Mouse (Mus musculus) lung, postnatal 10 days (tissue): ENCODE results near the gene Ppp2r3c.
"Not testable (repeated sequence)": the region's sequence is repeated elsewhere in the genome, so short reads cannot be mapped to it uniquely, and the experiment has no call there.

Experiments
- DNase-seq: peaks from one replicate; pipeline ENCODE4 v3.0.0; 2021

The Ppp2r3c gene

DNA sequence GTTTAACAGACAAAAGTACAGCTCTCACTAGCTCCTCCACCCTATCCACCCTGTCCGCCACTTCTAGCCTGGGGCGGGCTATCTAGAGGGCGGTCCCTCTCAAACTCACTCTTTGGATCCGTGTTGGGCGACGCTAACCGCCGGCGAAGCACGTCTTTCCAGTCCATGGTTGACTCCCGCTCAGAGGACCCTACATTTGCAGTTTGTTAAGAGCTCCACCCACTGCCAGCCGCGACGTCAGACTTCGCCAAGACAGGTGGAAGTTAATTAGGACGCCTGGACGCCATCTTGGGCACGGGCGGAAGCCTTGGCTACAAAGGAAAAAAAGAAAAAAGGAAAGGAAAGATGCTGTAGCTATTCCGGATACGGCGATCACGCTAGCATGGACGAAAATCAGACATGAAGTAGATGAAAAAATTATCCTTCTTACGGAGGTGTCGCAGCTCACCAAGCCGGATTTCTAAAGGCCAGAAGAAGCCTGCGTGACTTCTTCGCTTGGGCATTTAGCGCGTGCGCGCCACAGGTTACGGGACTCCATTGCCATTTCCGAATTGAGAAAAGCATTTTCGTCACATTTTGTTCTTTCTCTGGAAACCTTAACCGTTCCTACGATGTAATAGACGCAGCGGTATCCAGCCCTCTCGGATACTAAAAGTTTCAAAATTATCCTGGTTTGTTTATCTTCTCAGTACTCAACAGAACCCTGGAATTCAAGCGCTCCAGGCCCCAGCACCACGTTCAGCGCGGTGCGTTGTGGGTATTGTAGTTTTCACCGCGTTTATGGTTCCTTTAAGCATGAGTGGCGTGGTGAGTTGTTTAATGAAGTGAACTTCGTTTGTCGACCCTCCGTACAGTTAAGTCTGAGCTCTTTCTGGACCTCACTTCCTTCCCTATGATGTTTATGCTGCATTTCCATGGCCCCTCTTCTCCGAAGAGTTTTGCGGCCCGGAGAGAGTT lies at the start of gene Ppp2r3c:
Ppp2r3c (minus strand) TSS at position 514 of the 957 bp plus-strand sequence.
- peak; percentile 95 for DNase-seq

DNA sequence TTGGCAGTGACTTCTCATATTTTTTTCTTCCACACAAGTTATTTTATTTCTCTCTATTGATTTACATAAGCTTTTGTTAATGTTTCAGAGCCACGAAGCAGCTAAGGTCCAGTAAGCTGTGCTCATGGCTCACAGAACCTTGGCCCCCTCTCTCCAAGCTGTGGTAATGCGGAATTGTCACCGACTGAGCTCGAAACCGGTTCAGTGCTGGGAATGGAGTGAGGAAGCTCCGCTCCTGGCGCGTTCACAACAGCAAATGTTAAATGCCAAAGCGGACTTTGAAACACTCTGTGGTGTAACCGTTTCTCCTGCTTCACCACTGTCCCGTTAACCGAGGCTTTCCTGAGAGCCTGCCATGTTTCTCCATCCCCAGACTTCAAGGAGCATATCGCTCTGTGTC lies 41.8 kb upstream of the Ppp2r3c start:
- DNase-seq, result peak; percentile 29

DNA sequence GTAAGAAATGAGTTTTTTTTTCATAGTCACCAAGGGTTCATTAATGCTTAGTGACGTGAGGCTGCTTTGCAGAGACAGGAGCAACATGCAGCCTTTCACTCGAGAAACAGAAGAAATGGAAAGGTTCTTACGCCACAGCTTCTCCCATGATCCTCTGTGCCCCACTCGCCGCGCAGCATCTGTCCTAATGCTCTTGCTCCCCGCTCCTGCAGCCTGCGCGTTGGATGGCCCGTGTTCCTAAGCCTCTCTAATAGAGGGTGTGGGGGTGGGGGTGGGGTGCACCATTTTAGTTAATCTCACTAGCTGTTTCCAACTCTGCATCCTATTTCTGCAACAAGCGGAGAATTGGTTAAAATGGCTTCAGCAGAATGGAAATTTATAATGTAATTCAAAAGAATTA lies 41.2 kb upstream of the Ppp2r3c start:
- DNase-seq, result no peak

DNA sequence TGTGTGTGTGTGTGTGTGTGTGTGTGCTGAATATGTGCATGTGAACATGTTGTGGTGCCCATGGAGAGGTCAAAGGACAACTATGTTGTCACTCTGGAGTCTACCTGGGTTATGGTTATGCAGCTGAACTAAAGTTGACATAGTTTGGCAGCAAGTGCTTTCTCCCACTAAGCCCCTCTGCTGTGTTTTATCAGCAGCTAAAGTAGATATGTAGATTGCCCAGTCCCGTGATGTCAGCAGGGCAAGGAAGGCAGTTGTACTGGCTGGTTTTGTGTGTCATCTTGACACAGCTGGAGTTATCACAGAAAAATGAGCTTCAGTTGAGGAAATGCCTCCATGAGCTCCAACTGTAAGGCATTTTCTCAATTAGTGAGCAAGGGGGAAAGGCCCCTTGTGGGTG lies 40.2 kb upstream of the Ppp2r3c start:
- DNase-seq, result not testable (repeated sequence)

DNA sequence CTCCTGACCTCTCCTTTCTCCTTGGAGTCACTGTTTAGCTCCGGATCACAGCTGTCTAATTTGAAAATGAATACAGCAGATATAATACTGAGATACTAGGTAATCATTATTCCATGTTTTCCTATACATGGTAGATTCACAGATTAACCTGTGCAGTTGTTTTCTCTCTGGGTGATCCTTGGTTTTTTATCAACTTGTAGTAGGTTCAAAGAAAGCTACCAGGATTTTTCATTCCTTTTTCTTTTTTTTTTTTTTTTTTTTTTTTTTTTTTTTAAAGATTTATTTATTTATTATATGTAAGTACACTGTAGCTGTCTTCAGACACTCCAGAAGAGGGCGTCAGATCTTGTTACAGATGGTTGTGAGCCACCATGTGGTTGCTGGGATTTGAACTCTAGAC lies 35.7 kb upstream of the Ppp2r3c start:
- not testable (repeated sequence) for DNase-seq

DNA sequence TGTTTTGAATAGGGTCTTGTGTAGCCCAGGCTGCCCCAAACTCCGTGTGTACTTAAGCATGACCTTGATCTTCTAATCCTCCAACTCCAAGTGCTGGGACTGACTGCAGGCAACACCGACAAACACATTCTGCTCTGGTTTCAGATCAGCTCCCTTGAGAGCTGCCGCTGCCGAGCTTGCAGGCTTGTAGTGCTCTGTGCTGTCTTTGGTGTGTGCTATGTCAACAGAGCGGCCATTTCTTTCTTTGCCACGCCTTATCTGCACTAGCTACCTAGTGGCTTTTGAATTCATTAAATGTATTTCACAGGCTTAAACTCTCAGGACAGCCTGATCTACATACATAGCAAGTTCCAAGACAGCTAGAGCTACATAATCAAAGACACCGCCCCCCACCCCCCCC lies 30.9 kb upstream of the Ppp2r3c start:
- DNase-seq, result no peak

DNA sequence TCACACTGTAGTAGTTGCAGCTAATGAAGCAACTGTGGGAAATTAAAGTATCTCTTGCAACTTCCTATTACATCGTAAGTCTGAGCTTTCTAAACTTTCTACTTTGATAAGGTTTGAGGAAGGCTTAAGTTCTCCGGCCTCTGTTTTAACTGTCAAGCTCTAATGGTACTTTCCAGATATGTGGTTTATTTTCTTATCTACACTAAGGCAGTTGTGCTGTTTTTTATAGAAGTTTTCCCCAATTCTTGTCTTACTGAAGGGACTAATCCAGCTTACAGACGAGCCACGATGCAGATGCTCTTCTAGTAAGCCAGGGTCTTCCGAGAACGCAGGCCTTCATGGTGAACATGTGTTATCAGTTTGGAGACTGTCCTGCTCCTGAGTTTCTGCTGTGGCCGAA lies 26.6 kb upstream of the Ppp2r3c start:
- DNase-seq, result no peak

DNA sequence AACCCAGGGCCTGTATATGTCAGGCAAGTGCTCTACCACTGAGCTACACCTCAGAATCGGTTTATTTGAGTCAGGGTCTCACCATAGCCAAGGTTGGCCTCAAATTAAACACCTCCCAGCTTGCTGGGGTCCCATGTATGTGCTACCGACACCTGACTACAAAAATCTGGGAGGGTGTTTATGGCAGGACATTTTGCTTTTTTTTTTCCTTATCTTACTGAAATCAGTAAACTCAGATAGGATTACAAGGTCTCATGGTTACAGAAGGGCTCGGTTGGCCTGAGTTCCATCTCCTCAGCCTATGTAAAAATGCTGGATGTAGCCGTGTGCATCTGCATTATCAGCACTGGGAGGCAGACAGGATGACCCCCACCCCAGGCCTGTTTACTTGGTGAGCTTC lies 26.0 kb upstream of the Ppp2r3c start:
- DNase-seq, result no peak

DNA sequence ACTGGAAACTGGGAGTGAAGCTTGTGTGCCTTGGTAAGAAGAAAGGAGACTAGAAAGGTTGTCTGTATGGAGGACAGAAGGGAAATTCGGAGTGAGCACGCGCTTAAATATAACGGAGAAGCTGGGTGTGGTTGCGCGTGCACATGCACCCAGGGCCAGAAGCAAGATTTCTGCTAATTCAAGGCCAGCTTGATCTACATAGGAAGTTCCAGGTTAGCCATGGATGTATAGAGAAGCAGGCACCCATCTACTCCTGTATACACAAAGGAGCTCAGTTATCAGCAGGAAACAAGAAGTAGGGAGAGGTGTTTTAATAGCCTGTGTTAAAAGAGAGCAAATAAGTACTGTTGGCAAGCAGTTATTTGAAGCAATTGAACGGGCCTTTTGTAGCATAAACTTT lies 22.9 kb upstream of the Ppp2r3c start:
- DNase-seq, result no peak

DNA sequence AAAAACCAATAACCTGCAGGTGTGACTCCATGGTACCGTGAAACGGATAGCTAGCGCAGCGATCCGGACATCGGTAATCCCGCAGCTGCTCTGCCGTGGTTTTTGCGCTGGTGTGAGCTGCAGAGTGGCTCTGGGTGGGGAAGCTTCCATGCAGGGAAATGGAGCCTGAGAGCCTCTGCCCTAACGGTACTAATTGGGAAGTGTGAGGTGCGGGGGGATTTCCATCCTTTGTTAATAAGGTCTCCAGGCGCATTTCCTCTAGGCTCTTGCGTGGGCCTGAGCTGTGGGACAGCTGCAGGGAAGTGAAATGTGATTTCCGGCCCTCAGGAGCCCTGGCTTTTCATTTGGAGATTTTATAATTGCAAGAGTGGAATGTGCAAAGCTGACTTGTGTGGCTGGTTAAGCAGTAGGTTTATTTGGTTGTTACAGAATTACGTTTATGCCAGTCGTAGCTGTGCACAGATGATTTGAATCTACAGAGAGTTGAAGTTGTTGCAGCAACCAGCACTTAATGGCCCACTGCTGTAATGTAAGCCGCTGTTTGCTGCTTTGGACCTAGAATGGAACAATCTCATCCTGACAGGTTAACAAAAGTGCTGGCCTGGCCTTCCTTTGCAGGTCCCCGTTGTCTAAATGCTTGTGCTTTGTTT lies 19.0 kb upstream of the Ppp2r3c start:
- DNase-seq, result no peak

DNA sequence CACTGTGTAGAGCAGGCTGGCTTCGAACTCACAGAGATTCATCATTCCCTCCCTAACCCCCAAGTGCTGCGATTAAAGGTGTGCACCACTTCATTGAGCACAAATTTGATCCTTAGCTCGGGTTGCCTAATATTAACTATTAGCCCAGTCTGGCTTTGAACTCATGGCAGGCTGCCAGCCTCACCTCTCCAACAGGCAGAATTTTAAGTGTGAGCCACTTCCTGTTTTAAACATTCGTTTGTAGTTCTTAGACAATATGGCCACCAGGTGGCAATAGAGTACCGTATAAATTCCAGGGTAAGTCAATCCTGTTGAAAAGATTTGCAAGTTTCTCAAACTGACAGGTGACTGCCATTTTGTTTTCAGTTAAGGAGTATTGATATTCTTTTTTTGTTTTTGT lies 12.4 kb upstream of the Ppp2r3c start:
- peak; percentile 92 for DNase-seq

DNA sequence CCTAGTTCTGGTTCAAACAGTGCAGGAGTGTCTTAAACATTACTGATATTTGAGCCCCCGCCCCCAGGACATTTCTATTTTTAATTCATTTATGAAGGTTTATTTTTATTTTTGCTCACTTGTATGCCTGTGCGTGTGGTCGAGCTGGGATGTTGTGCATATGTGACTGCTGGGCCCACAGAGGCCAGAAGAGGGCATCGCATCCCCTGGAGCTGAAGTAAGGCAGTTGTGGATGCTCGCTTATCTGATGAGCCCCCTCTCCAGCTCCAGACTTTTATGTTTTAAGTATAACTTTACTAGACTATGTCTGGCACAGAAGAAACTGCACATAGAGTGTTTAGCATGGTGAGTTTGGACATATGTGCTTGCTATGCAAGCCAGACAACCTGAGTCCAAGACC lies 11.1 kb upstream of the Ppp2r3c start:
- DNase-seq, result no peak

DNA sequence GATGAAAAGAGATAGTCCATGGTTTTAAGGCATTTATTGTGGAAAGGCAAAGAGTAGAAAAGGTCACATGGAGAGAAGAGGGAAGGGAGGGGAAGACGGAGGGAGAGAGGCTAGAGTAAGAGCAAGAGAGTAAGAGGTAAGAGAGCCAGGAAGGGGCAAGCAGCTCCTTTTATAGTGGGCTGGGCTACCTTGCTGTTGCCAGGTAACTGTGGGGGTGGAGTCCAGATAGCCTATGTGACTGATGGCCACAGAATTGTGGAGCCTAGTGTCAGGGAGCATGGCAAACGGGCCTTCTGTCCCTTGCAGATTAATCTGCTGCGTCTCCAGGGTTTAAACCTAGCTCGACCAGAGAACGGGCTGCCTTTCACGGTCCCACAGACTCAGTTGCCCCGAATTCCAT lies 9.0 kb upstream of the Ppp2r3c start:
- DNase-seq, result no peak

DNA sequence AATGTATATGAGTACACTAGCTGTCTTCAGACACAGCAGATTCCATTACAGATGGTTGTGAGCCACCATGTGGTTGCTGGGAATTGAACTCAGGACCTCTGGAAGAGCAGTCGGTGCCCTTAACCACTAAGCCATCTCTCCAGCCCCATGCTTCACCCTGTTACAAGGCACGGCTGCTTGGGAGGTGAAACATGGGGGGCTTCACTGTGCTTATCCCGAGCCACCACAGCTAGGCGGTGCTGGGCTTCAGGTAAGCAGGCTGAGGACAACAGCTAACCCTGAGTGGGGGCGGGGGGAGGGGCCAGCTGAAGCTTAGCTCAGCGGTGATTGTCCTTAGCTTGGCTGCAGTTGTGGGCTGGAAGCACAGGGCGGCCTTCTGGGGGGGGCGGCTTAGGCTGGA lies 6.7 kb upstream of the Ppp2r3c start:
- no peak for DNase-seq

DNA sequence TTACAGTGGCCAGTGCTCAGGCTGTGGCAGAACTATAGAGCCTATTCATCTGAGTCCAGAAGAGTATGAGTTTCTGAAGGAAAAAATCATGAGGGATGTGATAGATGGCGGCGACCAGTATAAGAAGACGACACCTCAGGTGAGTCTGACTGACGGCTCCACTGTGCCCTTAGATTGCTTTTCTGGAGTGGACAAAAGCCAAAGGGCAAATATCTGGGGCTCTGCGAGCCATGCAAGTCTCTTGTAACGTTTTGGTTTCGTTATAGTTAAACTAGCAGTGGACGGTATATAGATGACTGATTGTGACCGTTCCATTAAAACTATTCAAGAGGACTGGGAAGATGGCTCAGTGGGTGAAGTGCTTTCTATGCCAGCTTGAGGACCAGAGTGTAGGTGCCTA lies 5.9 kb upstream of the Ppp2r3c start:
- no peak for DNase-seq

DNA sequence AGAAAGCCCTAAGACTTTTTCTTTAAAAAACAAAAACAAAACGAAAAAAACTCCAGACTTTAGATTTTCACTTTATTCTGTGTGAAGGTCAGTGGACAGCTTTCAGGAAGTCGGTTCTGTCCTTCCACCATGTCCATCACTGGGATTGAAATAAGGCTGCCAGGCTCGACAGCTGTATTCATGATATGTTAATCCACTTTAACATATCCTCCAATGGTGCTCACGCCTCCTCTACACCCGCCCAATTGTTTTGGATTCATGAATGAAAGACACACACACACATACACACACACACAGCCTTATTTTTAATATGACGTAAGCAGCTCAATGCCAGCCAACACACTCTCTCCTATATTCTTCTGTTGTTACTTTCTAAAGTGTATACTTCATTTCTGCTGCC lies 4.8 kb upstream of the Ppp2r3c start:
- DNase-seq, result no peak

DNA sequence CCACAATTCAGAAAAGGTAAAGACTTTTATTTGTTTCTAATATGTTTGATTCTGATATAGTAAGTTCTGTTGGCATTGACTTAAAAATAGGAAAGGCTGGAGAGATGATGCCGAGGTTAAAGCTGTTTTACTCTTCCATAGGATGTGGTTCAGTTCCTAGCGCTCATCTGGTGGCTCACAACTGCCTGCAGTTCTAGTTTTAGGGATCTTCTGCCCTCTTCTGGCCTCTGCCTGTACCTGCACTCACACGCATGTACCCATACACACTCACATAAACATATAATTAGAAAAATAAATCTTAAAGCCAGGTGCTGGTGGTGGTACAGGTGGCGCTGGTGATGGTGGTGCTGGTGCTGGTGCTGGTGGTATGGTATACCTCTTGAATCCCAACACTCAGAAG lies 3.6 kb upstream of the Ppp2r3c start:
- no peak for DNase-seq

DNA sequence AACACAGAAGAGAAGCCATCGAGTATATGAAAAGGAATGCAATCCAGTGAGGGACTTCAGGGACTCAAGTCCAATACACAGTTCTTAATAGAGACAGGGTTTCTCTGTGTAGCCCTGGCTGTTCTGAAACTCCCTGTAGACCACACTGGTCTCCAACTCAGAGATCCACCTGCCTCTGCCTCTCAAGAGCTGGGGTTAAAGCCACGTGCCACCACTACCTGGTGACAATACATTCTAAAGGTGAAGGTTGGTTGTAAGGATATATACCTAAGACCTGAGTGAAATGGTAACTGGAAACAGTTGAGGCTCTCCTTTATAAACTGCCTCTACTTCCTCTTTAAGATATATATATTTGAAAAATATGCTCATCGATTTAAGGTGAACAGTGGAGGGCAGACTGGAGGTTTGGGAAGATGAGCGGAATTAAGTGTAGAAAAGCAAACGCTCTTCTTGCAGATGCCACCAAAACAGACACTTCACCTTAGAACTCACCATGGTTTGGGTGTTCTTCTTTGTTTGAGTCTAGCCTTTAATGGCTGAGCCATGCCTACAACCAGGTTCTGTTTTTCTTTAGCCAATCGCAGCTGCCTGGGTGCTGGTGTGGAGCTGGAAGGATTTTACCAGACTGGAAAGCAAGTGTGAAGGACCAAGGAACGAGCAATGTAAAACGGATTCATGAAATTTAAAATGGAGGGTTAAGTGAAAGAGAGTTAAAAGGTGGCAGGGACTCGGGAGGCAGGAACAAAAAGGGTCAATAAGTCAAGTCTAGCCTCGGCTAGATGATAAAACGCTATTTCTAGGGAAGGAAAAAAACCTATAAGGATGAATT lies 1.1 kb downstream of the Ppp2r3c start:
- no peak for DNase-seq

DNA sequence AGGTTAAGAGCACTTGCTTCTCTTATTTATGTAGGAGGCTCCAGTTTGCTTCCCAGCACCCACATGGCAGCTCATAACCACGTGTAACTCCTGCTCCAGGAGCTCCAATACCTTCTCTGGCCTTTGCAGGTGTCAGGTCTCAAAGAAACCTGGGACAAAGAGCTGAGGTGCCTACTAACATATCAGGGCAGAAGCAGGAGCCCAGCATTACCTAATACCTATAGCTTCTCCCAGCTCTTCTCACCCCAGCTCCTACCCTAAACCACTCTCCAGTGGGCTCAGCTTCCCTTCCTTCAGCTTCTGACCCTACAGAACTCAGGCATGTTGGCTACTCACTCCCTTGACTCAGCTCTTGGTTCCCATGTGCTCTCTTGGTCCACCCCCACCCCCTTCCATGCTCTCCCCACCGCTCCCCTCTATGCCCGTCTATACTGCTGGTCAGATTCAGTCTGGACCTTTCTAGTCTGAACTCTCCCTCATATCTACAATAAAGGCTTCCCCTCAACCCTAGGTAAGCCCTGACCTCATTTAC lies 1.9 kb downstream of the Ppp2r3c start:
- DNase-seq, result no peak

DNA sequence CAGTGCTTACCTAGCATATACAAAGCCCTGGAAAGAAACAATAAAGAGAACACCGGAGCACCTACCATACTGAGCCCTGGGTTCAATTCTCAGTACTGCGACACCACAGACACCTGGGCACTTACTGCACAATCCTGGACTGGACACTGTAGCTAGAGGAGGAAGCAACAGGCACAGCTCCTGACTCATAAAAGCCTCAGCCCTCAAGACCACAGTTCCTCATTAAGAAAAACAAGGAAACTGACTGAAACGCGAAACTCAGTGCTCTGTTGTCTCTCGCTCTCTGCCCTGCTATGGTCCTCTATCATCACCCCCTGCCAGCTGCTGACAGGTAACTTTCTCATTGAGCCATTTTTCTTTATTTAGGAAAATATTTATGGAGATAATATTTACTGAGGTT lies 3.5 kb downstream of the Ppp2r3c start, which contains the start of gene 1110008L16Rik:
1110008L16Rik (plus strand) TSS at position 242 of the 400 bp plus-strand sequence.
- DNase-seq, result no peak

DNA sequence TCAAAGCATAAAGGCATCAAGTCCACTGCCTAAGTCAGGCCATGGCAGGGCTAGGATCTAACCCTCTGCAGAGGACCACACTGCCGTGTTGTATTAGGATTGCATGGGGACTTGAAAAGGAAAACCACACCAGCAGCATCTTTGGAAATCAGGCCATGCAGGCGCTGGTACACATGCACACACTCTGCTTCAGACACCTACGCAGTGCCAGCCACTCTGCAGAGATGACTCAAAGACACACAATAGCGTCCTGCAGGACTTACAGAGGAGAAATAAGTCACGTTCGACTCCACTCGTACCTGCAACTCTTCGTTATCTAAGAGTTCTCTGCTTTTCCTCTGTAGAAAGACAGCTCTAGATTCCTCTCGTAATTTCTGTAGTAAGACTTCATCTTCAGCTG lies 4.7 kb downstream of the Ppp2r3c start:
- DNase-seq, result no peak

DNA sequence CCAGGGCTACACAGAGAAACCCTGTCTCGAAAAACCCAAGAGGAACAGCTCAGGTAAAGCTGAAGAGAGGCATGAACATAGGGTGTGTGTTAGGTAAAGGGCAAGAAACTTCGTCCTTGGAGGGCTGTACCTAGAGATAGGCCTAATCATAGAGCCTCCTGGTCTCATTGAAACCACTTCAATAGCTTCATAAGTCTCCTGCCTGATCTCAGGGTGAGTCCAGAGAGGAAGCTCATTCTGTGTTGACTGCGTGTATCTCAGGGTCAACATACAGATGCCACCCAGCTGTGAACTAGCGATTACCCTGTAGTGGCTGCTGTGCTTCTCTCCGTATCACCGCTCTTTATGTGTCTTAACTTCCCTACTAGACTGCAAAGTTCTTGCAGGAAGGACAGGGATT lies 25.2 kb downstream of the Ppp2r3c start:
- DNase-seq, result not testable (repeated sequence)

DNA sequence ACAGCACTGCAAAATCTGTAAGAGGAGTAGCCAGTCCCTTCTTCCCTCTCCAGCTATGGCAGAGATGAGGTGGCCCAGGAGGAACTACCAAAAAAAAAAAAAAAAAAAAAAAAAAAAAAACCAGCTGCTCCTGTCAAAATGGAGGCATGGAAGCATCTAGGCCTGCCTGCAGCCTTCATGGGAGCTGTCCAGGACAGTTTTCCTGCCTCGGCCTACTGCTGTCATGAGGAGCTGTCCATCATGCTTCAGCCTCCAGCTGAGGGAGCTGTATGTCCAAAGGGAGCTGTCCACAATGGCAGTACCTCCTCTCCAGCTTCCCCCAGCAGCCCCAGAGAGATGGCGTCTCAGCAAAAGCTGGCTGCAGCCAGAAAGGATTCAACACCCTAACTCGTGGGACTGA lies 30.6 kb downstream of the Ppp2r3c start:
- no peak for DNase-seq
